Mouse (Mus musculus): ENCODE measurements around the gene Speer4f2. TPM values are rescaled to one million over a fixed set of nuclear protein-coding genes. Genes with fewer than 3 reads are reported as not detected.
A peak's percentile ranks its signal among the peaks of the same experiment; 100 is the strongest.
"Not testable (repeated sequence)": the region's sequence is repeated elsewhere in the genome, so short reads cannot be mapped to it uniquely, and the experiment has no call there.

The Speer4f2 gene
- total RNA-seq (2021), result not detected

- intact Hi-C loops (cut with DNase I); DNase-seq: not testable (repeated sequence)
Measured at GRCm38 (mm10) chr5:17372880-17373279, at the start of gene Speer4f2. Gene Speer4f2 (plus strand): TSS chr5:17373180.

DNA sequence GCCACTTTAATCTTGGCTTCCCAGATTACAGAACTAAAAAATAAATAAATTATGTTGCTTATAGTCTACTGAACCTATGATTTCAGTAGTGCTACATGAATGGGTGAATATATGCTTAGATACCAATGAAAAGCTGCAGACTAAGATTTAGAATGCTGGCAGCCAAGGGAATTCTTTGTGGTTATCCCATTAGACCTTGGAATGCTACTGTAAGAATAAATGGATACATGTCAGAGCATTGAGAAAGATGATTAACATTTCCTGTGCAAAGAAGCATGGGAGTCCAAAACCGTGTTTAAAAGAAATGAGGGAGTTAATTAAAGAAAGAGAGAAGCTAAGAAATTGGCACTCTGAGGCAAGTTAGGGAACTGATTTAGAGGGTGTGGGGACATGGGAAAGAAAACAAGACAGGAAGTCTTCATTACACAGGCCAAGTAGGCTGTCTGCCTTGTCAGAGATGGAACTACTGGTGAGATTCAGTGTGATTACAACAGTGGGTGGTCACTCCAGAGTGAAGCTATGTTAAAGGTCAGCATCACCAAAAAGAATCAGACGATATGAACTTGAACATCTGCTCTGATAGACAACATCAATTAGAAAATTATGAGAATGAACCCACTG is 43.9 kb upstream of the Speer4f2 start:
- DNase-seq, result no peak
- intact Hi-C loops (cut with DNase I), result no loop called here

DNA sequence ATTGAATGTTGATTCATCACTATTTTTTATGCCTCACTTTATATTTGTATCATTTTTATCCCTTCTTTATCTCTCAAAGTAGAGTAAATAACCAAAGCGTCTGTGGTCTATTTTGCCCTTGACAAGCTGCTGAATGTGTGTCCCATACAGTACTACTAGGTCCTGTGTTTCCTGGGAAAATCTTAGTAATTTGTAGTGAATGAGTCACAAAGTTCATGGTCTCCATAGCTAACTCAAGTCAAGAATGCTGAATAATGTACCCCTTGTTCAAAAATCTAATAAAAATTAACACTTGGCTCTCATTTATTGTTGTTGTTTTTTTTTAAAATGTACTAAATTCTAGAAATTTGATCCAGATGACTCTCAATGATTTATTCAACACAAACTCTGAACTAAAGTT is 38.1 kb upstream of the Speer4f2 start:
- DNase-seq, result no peak
- intact Hi-C loops (cut with DNase I), result no loop called here

DNA sequence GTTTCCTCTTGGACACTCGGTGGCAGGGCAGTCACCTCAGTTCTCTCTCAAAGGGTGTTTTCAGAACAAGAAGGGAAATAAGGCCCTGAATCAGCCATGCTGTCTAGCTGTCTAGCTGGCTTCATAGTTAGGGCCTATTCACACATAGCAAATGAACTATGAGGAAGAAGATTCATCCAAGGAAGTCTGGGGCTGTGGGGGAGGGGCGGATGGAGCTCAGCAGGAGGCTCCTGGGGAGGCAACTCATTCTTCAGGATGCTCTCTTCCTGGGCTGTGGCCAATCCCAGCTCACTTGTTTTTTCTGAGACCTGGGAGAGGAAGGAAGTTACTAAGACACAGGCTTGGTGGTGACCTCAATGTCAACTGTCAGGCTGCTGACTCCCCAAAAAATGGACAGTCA is 27.2 kb upstream of the Speer4f2 start:
- DNase-seq; intact Hi-C loops (cut with DNase I): not testable (repeated sequence)

DNA sequence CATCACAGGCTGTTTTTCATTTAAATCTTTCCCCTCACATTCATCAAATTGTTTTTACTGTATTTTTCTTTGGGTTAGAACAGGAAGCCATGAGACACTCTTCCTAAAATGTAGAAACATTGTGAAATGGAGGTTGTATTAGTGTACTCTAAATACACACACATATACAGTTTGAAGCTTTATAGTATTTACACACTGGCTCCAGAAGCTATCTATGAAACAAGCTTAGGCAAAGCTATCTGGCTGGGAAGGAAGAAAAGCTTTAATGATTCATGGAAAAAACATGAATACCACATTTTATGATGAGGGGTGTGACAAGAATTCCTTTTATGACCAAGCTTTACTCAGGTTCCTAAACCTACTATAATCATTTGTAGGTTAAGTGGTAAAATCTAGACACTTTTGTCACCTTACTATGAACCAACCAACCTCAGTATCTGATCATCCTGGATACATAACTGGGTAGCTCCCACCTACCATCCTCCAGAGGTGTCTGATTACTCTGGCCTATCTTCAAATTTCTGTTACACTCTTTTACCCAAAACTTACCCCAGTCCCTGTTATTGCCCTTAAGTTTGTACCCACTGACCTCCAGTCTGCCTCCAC is 13.5 kb upstream of the Speer4f2 start:
- intact Hi-C loops (cut with DNase I), result no loop called here
- DNase-seq, result no peak

DNA sequence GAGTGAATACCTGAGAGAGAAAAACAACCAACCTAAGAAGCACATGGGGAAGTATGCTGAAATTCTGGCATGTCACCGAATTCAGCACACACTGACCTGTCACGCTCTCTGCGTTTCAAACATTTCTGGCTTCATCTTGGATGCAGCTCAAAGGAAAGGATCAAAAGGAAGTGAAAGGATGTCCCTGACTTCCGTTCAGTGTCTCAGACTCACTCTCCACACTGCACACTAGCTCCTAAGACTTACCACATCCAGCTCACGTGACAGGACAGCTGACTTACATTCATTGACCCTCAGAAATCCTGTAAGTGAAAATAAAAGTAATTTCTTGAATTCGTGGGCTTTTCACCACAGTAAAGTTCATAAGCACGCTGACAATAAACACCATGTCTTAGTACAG is 16.9 kb downstream of the Speer4f2 start:
- intact Hi-C loops (cut with DNase I), result no loop called here

GRCm38 (mm10) chr5:17391207-17391606 is 18.2 kb downstream of the Speer4f2 start:
- intact Hi-C loops (cut with DNase I), result no loop called here

More for the DNA sequence above, 16.9 kb downstream of the Speer4f2 start:
- no peak for DNase-seq

DNA sequence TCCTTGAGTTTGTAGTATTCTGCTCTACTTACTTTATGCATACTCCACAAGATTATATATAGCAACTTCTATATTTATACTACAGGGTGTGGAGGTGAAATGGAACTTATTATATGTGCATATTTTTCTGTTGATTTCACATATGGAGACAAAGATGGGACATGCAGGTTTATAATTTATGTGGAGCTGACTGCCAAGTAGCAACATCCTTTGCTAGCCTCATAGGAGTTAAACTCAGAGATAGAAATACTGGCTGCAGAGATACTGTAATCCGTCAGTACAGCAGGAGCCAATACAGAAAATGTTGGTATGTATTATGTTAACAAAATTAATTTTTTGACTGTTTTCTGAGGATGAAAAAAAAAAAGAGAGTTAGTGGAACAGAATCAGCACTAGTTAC is 27.6 kb downstream of the Speer4f2 start:
- DNase-seq, result no peak
- intact Hi-C loops (cut with DNase I), result no loop called here

More at GRCm38 (mm10) chr5:17391207-17391606, 18.2 kb downstream of the Speer4f2 start:
- no peak for DNase-seq

GRCm38 (mm10) chr5:17401206-17402077 is 28.5 kb downstream of the Speer4f2 start:
- intact Hi-C loops (cut with DNase I), result no loop called here
- no peak for DNase-seq

DNA sequence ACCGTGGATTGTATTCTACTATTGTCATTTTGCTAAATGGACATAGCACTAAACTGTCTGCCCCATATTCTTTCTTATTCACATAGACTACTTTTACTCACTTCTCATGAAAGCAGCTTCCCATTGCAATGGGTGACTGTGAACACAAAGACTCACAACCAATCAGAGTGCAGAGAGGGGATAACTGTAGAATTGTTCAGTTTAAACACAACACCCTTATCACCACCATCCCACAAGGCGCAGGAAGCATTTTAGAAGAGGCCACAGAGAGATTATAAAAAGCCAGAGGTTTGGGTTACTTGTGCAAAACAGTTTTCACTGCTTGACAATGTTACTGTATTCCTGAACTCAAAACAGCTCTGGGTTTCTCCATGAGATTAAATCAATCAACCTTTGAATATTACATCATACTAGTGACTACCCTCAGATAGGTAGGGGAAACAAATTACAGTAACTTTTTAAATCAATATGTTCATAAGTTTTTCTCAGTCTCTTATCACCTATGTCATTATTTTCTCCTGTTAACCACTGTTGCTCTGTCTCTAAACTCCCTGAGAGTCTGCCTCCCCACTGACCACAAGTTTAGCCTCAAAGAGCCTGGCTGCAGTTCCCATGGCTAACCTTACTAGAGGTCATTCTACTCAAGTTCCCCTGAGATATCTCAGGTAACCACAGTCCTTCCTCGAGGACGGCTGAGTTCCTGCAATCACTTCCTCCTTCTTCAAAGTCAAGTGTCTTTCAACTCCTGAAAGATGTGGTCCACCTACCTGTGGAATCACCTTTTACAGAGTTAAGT is 29.5 kb downstream of the Speer4f2 start:
- intact Hi-C loops (cut with DNase I), result no loop called here
- no peak for DNase-seq

DNA sequence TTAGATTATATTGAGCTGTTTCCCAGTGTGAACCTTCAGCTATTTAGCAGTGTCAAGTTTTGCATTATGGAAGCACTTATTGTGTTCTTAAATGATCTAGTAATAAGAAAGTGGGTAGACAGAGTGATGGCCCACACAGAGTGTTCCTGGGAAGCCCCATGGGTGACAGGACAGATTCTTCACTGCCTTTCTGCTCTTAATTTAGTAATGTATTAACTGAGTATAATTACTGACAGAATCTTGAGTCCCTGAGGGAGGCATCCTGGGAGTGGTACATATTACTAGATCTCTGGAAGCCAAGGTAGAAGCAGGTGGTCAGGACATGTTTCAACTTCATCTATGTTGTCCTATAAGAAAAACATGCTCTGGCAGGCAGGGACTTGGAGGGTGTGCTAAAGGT is 30.6 kb downstream of the Speer4f2 start:
- DNase-seq, result no peak
- intact Hi-C loops (cut with DNase I), result no loop called here

- DNase-seq, result no peak
- intact Hi-C loops (cut with DNase I), result no loop called here
Measured at GRCm38 (mm10) chr5:17408924-17409660, 36.1 kb downstream of the Speer4f2 start.

DNA sequence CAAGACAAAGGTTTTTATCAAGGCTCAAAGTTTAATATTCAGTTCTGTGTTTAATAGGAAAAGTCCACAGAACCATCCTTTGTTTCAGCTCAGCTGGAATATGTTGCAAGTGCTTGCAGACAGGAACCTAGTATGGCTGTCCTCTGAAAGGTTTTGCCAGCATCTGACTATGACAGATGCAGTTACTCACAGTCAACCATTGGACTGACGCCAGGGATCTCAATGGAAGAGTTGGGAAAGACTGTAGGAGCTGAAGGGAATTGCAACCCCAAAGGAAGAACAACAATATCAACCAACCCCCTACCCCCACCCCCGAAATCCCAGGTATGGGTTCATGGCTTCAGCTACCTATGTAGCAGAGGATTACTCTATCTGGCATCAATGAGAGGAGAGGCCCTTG is 44.2 kb downstream of the Speer4f2 start:
- peak; percentile 25 for DNase-seq
- intact Hi-C loops (cut with DNase I), result no loop called here

- DNase-seq, result no peak
- intact Hi-C loops (cut with DNase I), result no loop called here
Measured at GRCm38 (mm10) chr5:17419215-17419820, 46.3 kb downstream of the Speer4f2 start.

DNA sequence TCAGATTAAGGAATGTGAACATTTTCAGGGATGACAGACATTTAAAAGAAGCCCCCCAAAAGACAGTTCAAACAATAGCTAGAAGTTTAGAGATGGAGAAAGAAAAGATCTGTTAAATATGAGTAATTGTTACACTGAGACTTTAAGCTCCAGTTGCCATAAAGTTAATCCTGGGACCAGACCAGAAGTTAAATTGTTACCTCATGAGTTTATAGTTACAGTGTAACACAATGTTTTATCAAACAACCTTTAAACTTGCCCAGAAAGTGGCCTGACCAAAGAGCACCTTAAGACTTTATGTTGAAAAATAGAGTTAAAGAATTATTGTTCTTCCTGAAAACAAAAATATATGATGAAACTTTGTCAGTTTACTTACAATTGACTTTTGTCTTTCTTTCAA is 46.9 kb downstream of the Speer4f2 start:
- intact Hi-C loops (cut with DNase I), result no loop called here

GRCm38 (mm10) chr5:17422225-17422624 is 49.2 kb downstream of the Speer4f2 start:
- no peak for DNase-seq
- intact Hi-C loops (cut with DNase I), result no loop called here

More for the DNA sequence above, 46.9 kb downstream of the Speer4f2 start:
- DNase-seq, result no peak

GRCm38 (mm10) chr5:17426930-17427329 is 54.0 kb downstream of the Speer4f2 start:
- intact Hi-C loops (cut with DNase I), result no loop called here
- DNase-seq, result no peak

All from left cerebral cortex, postnatal 4 days (tissue).